Mouse (Mus musculus) macrophage (primary cell): ENCODE results near the gene Rai1. TPM values are rescaled to one million over a fixed set of nuclear protein-coding genes. Genes with fewer than 3 reads are reported as not detected.

ENCODE experiments used
- H3K27ac ChIP-seq: fragments of 350-480 bp; formaldehyde crosslinking; 2 replicates; pipeline ENCODE4 v1.9.0; 2021
- H3K36me3 ChIP-seq: fragments of 350-480 bp; formaldehyde crosslinking; 2 replicates; pipeline ENCODE4 v1.9.0; 2021; ENCODE audit errors: inconsistent target
- H3K4me3 ChIP-seq: fragments of 350-480 bp; formaldehyde crosslinking; 2 replicates; pipeline ENCODE4 v1.9.0; 2021; ENCODE audit errors: inconsistent target
- H3K79me2 ChIP-seq: fragments of 350-480 bp; formaldehyde crosslinking; 2 replicates; pipeline ENCODE4 v1.9.0; 2021; ENCODE audit errors: inconsistent target
- WGBS: methylation state at CpG from one replicate; pipeline ENCODE4 v1.1.7; 2026; ENCODE audit warnings: inconsistent platforms; ENCODE audit not compliant: missing documents; 5-methylcytosine and 5-hydroxymethylcytosine counted together
- polyA plus RNA-seq: library from polyadenylated mRNA; stranded (reverse); fragments of 250-400 nt; gene quantifications from 3 replicates; pipeline ENCODE4 v1.2.4, GENCODE M21; 2018; ENCODE audit warnings: inconsistent platforms

The Rai1 gene
- polyA plus RNA-seq, 1 experiment from 2014 or later: 10.5 TPM

GRCm38 (mm10) chr11:60152339-60152738 is 47.5 kb downstream of the Rai1 start:
- WGBS: 13% methylated on average over 1 of the region's 1 CpGs
- H3K36me3 ChIP-seq: no peaks in the 10 kb centered on the region
- H3K79me2 ChIP-seq: no peaks in the 10 kb centered on the region
- H3K4me3 ChIP-seq: no peak overlapping the region
- H3K27ac ChIP-seq: no peak overlapping the region

DNA sequence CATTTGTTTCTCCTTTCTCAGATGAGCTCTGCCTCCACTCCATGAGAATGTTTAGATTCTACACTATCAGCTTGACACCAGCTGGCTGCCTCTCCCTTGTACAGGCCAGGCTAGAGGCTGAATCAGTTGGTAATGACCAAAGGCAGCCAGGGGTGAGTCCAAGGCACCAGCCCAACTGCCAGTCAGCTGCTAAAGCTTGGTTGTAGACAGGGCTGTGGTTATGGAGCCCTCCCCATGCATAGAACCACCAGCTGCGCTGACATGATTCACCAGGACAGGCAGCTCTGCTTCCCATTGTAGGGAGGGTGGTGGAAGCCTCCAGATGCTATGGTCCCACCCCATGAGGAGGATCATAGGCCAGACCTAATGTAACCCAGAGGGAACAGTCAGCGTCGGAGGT is 49.1 kb downstream of the Rai1 start:
- Histone ChIP-seq H3K4me3 (no peak overlapping the region), H3K79me2 (no peaks in the 10 kb centered on the region), H3K36me3 (no peaks in the 10 kb centered on the region), H3K27ac (no peak overlapping the region)
- WGBS: 90% methylated on average over 3 of the region's 3 CpGs

DNA sequence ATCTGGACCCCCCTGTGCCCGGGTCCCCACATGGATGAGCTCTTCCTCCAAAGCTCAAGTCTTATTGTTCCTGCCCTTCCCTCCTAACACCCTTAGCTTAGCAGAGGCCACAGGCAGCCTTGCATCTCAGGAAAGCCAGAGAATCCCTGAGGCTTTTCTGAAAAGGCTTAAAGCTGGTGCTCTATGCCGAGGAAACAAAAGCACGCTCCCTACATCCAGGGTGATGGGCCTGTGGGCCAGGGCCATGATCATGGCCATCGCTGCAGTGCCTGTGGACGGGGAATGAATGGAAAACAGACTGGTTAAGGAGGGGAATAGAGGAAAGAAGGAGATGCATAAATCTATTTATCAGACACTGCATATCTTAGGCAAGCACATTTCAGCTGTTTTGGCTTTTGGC is 50.9 kb downstream of the Rai1 start:
- Histone ChIP-seq H3K79me2 (no peaks in the 10 kb centered on the region), H3K36me3 (no peaks in the 10 kb centered on the region), H3K4me3 (no peak overlapping the region), H3K27ac (no peak overlapping the region)
- 88% methylated on average over 5 of the region's 5 CpGs for WGBS

- no peaks in the 10 kb centered on the region for H3K36me3 ChIP-seq
- no peaks in the 10 kb centered on the region for H3K79me2 ChIP-seq
- no peak overlapping the region for H3K4me3 ChIP-seq
- WGBS: 94% methylated on average over 4 of the region's 4 CpGs
- no peak overlapping the region for H3K27ac ChIP-seq
These were observed 53.5 kb downstream of the Rai1 start for GRCm38 (mm10) chr11:60158271-60158670.

GRCm38 (mm10) chr11:60159955-60160354 is 55.1 kb downstream of the Rai1 start:
- 50% methylated on average over 5 of the region's 5 CpGs for WGBS
- H3K36me3 ChIP-seq: no peaks in the 10 kb centered on the region
- no peaks in the 10 kb centered on the region; the same call in 1 of the 2 replicates for H3K79me2 ChIP-seq
- H3K27ac ChIP-seq: no peak overlapping the region
- H3K4me3 ChIP-seq: no peak overlapping the region

- H3K27ac ChIP-seq: no peak overlapping the region
- H3K4me3 ChIP-seq: no peak overlapping the region
- WGBS: 60% methylated on average over 3 of the region's 3 CpGs
- H3K36me3 ChIP-seq: no peaks in the 10 kb centered on the region
- no peaks in the 10 kb centered on the region; the same call in 1 of the 2 replicates for H3K79me2 ChIP-seq
These were observed 55.8 kb downstream of the Rai1 start for GRCm38 (mm10) chr11:60160454-60161114.

DNA sequence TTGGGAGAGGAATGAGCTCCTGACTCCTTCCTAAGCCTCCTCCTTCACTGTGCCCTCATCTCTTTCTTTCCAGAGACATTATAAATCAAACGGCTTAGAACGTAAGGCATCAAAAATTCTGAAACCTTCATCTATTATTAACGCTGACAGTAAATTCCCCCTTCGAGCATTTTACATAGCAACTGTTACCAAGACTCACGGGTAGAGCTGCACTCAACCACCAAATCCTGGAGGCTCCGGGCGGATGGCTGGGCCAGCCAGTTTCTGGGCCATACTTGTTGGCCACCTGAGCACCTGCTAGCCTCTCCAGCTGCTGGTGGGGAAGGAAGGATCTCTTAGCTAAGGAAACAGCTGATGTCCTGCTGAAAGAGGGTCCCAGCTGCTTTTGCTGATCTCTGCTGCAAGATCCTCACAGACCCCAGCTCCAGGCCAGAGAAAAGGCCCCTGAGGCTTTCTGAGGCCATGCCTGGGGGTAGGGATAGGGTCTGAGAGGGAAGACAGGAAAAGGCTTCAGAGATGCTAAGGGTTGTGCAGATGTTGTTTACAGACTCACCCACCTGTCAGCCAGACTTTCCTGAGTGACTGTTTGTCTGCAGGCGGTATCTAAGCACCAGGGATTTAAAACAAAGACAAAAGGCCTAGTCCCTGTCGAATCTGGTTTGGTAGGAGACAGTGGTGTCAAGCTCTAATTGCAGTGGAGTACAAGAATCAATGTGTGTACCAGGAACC is 56.5 kb downstream of the Rai1 start:
- 78% methylated on average over 9 of the region's 9 CpGs for WGBS
- no peaks in the 10 kb centered on the region for H3K36me3 ChIP-seq
- H3K4me3 ChIP-seq: no peak overlapping the region
- H3K27ac ChIP-seq: no peak overlapping the region
- no peaks in the 10 kb centered on the region; the same call in 1 of the 2 replicates for H3K79me2 ChIP-seq

DNA sequence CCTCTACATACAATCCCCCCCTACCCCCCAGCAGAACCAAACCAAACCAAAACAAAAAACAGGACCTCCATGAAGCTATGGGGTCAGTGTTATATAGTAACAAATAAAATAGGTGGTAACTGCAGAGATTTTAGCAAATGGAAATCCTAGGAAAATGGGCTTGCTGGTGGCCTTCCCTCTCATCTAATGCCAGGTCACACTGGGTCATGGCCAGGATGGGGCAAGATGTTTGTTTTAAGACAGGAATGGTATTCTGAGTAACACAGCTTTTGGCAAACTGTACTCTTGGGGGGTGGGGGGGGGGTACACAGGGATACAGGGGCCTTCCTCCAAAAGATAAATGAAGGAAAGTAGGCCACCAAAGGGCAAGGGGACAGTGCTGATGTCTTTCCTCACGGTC is 57.7 kb downstream of the Rai1 start:
- Histone ChIP-seq H3K27ac (no peak overlapping the region), H3K36me3 (no peaks in the 10 kb centered on the region), H3K79me2 (no peaks in the 10 kb centered on the region; the same call in 1 of the 2 replicates), H3K4me3 (no peak overlapping the region)
- WGBS: 93% methylated on average over 1 of the region's 1 CpGs

- WGBS: 92% methylated on average over 3 of the region's 4 CpGs
- H3K27ac ChIP-seq: no peak overlapping the region
- H3K36me3 ChIP-seq: no peaks in the 10 kb centered on the region
These were observed 58.5 kb downstream of the Rai1 start for GRCm38 (mm10) chr11:60163362-60163761.

GRCm38 (mm10) chr11:60164450-60164849 is 59.6 kb downstream of the Rai1 start:
- 77% methylated on average over 6 of the region's 6 CpGs for WGBS
- Histone ChIP-seq H3K4me3 (no peak overlapping the region), H3K79me2 (no peaks in the 10 kb centered on the region; the same call in 1 of the 2 replicates), H3K27ac (no peak overlapping the region), H3K36me3 (no peaks in the 10 kb centered on the region)

More at GRCm38 (mm10) chr11:60163362-60163761, 58.5 kb downstream of the Rai1 start:
- H3K79me2 ChIP-seq: no peaks in the 10 kb centered on the region; the same call in 1 of the 2 replicates
- H3K4me3 ChIP-seq: no peak overlapping the region

DNA sequence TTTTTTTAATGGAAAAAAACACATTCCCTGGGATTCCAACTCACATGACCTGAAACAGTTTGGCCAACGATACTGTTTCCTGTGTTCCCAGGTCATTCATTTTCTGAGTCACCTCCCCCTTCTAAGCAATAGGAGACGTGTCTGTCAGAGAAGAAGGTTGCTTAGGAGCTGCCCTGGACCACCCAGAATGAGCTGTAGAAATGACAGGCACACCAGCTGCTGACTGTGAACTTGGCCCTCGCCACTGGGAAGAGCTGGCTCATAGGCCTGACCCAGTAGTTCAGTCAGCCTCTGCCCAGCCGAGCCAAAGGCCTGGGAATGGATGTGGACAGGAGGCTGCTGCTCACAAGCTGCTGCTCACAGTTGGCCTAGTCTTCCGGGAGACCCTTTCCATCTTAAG is 60.3 kb downstream of the Rai1 start:
- 97% methylated on average over 4 of the region's 5 CpGs for WGBS
- H3K4me3 ChIP-seq: no peak overlapping the region
- H3K36me3 ChIP-seq: no peaks in the 10 kb centered on the region
- no peaks in the 10 kb centered on the region; the same call in 1 of the 2 replicates for H3K79me2 ChIP-seq
- H3K27ac ChIP-seq: no peak overlapping the region

GRCm38 (mm10) chr11:60168780-60169179 is 64.0 kb downstream of the Rai1 start:
- H3K4me3 ChIP-seq: no peak overlapping the region
- H3K27ac ChIP-seq: no peak overlapping the region
- WGBS: 92% methylated on average over 9 of the region's 9 CpGs
- H3K36me3 ChIP-seq: no peaks in the 10 kb centered on the region
- H3K79me2 ChIP-seq: no peaks in the 10 kb centered on the region; the same call in 1 of the 2 replicates

- Histone ChIP-seq H3K36me3 (no peaks in the 10 kb centered on the region), H3K4me3 (no peak overlapping the region), H3K79me2 (no peaks in the 10 kb centered on the region), H3K27ac (no peak overlapping the region)
- WGBS: 100% methylated on average over 3 of the region's 3 CpGs
These were observed 67.3 kb downstream of the Rai1 start for GRCm38 (mm10) chr11:60172074-60172473.

GRCm38 (mm10) chr11:60173606-60174184 is 68.9 kb downstream of the Rai1 start:
- no peaks in the 10 kb centered on the region for H3K79me2 ChIP-seq
- 87% methylated on average over 10 of the region's 10 CpGs for WGBS
- no peaks in the 10 kb centered on the region for H3K36me3 ChIP-seq

More at GRCm38 (mm10) chr11:60173606-60174184, 68.9 kb downstream of the Rai1 start:
- Histone ChIP-seq H3K4me3 (no peak overlapping the region), H3K27ac (no peak overlapping the region)
